ENCODE assay signal across 12 mouse cellular contexts in the genomic region with DNA sequence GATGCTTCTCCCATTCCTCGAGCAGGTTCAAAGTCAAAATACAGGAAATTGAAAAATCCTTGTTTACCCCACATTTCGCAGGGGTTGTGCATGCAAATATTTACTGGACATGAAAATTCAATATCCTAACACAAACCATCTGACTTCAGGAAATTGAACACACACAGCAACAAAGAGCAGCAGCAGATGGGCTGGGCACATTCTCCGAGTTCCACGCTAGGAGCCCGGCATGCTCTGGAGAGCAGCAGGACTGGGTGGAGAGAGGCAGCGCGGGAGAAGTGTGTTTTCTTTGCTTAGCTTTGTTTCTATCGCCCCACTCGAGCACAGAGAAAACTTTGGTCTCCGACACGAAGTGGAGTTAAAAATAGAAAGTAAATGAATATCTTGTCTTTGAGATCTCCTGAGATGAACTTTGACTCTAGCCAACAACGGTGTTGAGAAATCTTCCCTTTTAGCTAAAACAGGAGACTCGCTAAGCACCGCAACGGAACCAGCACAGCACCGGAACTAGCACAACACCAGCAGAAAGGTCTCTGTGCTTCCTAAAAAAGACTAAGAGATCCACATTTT.
DNase-seq lines count a peak whose midpoint lies in the region; ATAC-seq and TF ChIP-seq lines count a peak whose summit lies in the region.
"Had no signal": no experiment of that assay in that cellular context is flagged by ENCODE, and none has a peak within 500 bp of the region (broad histone marks: within the 10 kb centered on the region; RNA-seq: fewer than 3 reads in every experiment).

No protein-coding gene starts in this region.

- no peak overlapping the region for H3K4me3 ChIP-seq in liver, postnatal 0 days (ENCODE audit: low read depth, low read length)
- no peak overlapping the region for H3K4me3 ChIP-seq in hindbrain, embryonic 10.5 days

- H3K4me1 ChIP-seq in liver, postnatal 0 days (ENCODE audit: insufficient read depth), result no peaks in the 10 kb centered on the region
- no peaks in the 10 kb centered on the region for H3K4me1 ChIP-seq in hindbrain, embryonic 10.5 days (replicated peaks)

- DNase-seq in frontal cortex, postnatal 25 days (ENCODE audit: low spot score in 2 of 2), result no peak
- peak; percentile 10 for DNase-seq in urinary bladder, postnatal 14 days (ENCODE audit: low spot score)
- DNase-seq in urinary bladder, postnatal 36 days (ENCODE audit: low spot score in 2 of 2), result no peak
- no peak for DNase-seq in liver, postnatal 0 days
- DNase-seq in yolk sac, embryonic 10.5 days (ENCODE audit: low spot score), result peak; percentile 55
- no peak for DNase-seq in hindbrain, embryonic 10.5 days (ENCODE audit: low spot score)
- DNase-seq: adrenal gland, adult 2 months; cerebellum, adult 2 months; gastrocnemius, postnatal 10 days; thymus, postnatal 4 days had no signal

- no peaks in the 10 kb centered on the region for H3K36me3 ChIP-seq in liver, postnatal 0 days (replicated peaks; ENCODE audit: insufficient read depth, low read length)
- H3K36me3 ChIP-seq in hindbrain, embryonic 10.5 days, result no peaks in the 10 kb centered on the region

- 64% methylated on average over 16 of the region's 16 CpGs for WGBS in liver, postnatal 0 days (ENCODE audit: insufficient replicate concordance)
- WGBS in hindbrain, embryonic 10.5 days, result 78% methylated on average over 16 of the region's 16 CpGs

- no peak overlapping the region for H3K9ac ChIP-seq in liver, postnatal 0 days (replicated peaks)

- H3K4me2 ChIP-seq in liver, postnatal 0 days (ENCODE audit: low read depth, low read length), result peak overlapping the region; percentile 45

- H3K27me3 ChIP-seq in liver, postnatal 0 days (ENCODE audit: insufficient read depth, low read length), result no peaks in the 10 kb centered on the region
- H3K27me3 ChIP-seq in hindbrain, embryonic 10.5 days (ENCODE audit: insufficient read depth, poor library complexity, severe bottlenecking), result no peaks in the 10 kb centered on the region

- H3K9me3 ChIP-seq in liver, postnatal 0 days (ENCODE audit: low read length), result no peaks in the 10 kb centered on the region
- H3K9me3 ChIP-seq in hindbrain, embryonic 10.5 days, result no peaks in the 10 kb centered on the region

- peak; percentile 56; the same call in 1 of the 2 replicates for ATAC-seq in frontal cortex, adult (ENCODE audit: low TSS enrichment)
- no peak for ATAC-seq in liver, postnatal 0 days
- no peak for ATAC-seq in granulocyte monocyte progenitor cell, adult 5-6 weeks (replicated peaks; ENCODE audit: poor library complexity, severe bottlenecking)

- no peak for TF ChIP-seq EP300 in liver, postnatal 0 days (IDR thresholded peaks at IDR 0.05; ENCODE audit: low read depth)

- TF ChIP-seq CTCF in liver, postnatal 0 days (IDR thresholded peaks at IDR 0.05; ENCODE audit: low read depth), result no peak

- no peak overlapping the region for H3K27ac ChIP-seq in liver, postnatal 0 days (ENCODE audit: low read depth)
- H3K27ac ChIP-seq in hindbrain, embryonic 10.5 days, result no peak overlapping the region

Comparison
In these comparisons a context has a peak if more than half of its experiments do, and no peak if none do; other contexts are left out.
1. DNase-seq: peak in urinary bladder, postnatal 14 days (single experiment) and yolk sac, embryonic 10.5 days (single experiment); none in frontal cortex, postnatal 25 days (0 of 2), urinary bladder, postnatal 36 days (0 of 2), liver, postnatal 0 days (single experiment) and hindbrain, embryonic 10.5 days (single experiment).